Mouse (Mus musculus): ENCODE measurements around the gene Dcx. TPM values are rescaled to one million over a fixed set of nuclear protein-coding genes. Genes with fewer than 3 reads are reported as not detected.
A peak's percentile ranks its signal among the peaks of the same experiment; 100 is the strongest.

Dcx gene
- total RNA-seq, 2 experiments from 2014 or later: not detected

- no peak overlapping the region for H3K27ac ChIP-seq
- intact Hi-C loops (cut with DNase I): no loop called here
- no peak for TF ChIP-seq CTCF (IDR thresholded peaks at IDR 0.05)
- H3K4me3 ChIP-seq: no peak overlapping the region
- no peak for DNase-seq
Observed at GRCm38 (mm10) chrX:143885765-143886164, 47.3 kb downstream of the Dcx start.

GRCm38 (mm10) chrX:143884953-143885352 lies 48.2 kb downstream of the Dcx start:
- Histone ChIP-seq H3K4me3 (no peak overlapping the region), H3K27ac (no peak overlapping the region)
- DNase-seq: no peak
- intact Hi-C loops (cut with DNase I): no loop called here
- TF ChIP-seq CTCF (IDR thresholded peaks at IDR 0.05): no peak

GRCm38 (mm10) chrX:143884299-143884698 lies 48.8 kb downstream of the Dcx start:
- intact Hi-C loops (cut with DNase I): no loop called here
- Histone ChIP-seq H3K4me3 (no peak overlapping the region), H3K27ac (no peak overlapping the region)
- DNase-seq: peak; percentile 18
- TF ChIP-seq CTCF (IDR thresholded peaks at IDR 0.05): no peak

GRCm38 (mm10) chrX:143881806-143882468 lies 51.2 kb downstream of the Dcx start:
- no peak overlapping the region for H3K27ac ChIP-seq

GRCm38 (mm10) chrX:143879631-143880030 lies 53.5 kb downstream of the Dcx start:
- no peak overlapping the region for H3K27ac ChIP-seq
- intact Hi-C loops (cut with DNase I): no loop called here
- H3K4me3 ChIP-seq: no peak overlapping the region
- no peak for TF ChIP-seq CTCF (IDR thresholded peaks at IDR 0.05)
- DNase-seq: peak; percentile 21

More at GRCm38 (mm10) chrX:143881806-143882468, 51.2 kb downstream of the Dcx start:
- no peak for DNase-seq
- no peak for TF ChIP-seq CTCF (IDR thresholded peaks at IDR 0.05)
- no peak overlapping the region for H3K4me3 ChIP-seq
- intact Hi-C loops (cut with DNase I): no loop called here

GRCm38 (mm10) chrX:143867129-143867664 lies 65.9 kb downstream of the Dcx start:
- H3K4me3 ChIP-seq: no peak overlapping the region
- no peak for DNase-seq
- no peak for TF ChIP-seq CTCF (IDR thresholded peaks at IDR 0.05)
- intact Hi-C loops (cut with DNase I): no loop called here
- no peak overlapping the region for H3K27ac ChIP-seq

GRCm38 (mm10) chrX:143851351-143851750 lies 81.8 kb downstream of the Dcx start:
- intact Hi-C loops (cut with DNase I): no loop called here
- H3K27ac ChIP-seq: no peak overlapping the region
- no peak for DNase-seq
- no peak overlapping the region for H3K4me3 ChIP-seq
- TF ChIP-seq CTCF (IDR thresholded peaks at IDR 0.05): no peak

GRCm38 (mm10) chrX:143849969-143850368 lies 83.1 kb downstream of the Dcx start:
- TF ChIP-seq CTCF (IDR thresholded peaks at IDR 0.05): no peak
- intact Hi-C loops (cut with DNase I): no loop called here
- H3K27ac ChIP-seq: no peak overlapping the region
- H3K4me3 ChIP-seq: no peak overlapping the region
- no peak for DNase-seq

- intact Hi-C loops (cut with DNase I): no loop called here
- H3K27ac ChIP-seq: no peak overlapping the region
- no peak overlapping the region for H3K4me3 ChIP-seq
- DNase-seq: no peak
- no peak for TF ChIP-seq CTCF (IDR thresholded peaks at IDR 0.05)
Observed at GRCm38 (mm10) chrX:143846637-143847036, 86.5 kb downstream of the Dcx start.

- Histone ChIP-seq H3K27ac (peak within 1 kb of the TSS; percentile 32), H3K4me3 (peak within 1 kb of the TSS; percentile 66)
- TF ChIP-seq CTCF (IDR thresholded peaks at IDR 0.05): no peak
- intact Hi-C loops (cut with DNase I): no loop called here
- DNase-seq: peak; percentile 56
Observed at GRCm38 (mm10) chrX:143827212-143827611, 105.9 kb downstream of the Dcx start, which contains the start of gene Capn6. TSS of gene Capn6 (minus strand) at chrX:143827414.

- peak overlapping the region; percentile 66 for H3K4me3 ChIP-seq
- intact Hi-C loops (cut with DNase I): no loop called here
- no peak for TF ChIP-seq CTCF (IDR thresholded peaks at IDR 0.05)
- no peak for DNase-seq
- H3K27ac ChIP-seq: peak overlapping the region; percentile 32
Observed at GRCm38 (mm10) chrX:143826521-143826920, 106.6 kb downstream of the Dcx start.

GRCm38 (mm10) chrX:143818961-143819360 lies 114.2 kb downstream of the Dcx start:
- no peak for TF ChIP-seq CTCF (IDR thresholded peaks at IDR 0.05)
- intact Hi-C loops (cut with DNase I): no loop called here
- no peak for DNase-seq
- no peak overlapping the region for H3K27ac ChIP-seq
- H3K4me3 ChIP-seq: no peak overlapping the region

- H3K4me3 ChIP-seq: no peak overlapping the region
- intact Hi-C loops (cut with DNase I): no loop called here
- no peak overlapping the region for H3K27ac ChIP-seq
- TF ChIP-seq CTCF (IDR thresholded peaks at IDR 0.05): no peak
- no peak for DNase-seq
Observed at GRCm38 (mm10) chrX:143815948-143816347, 117.2 kb downstream of the Dcx start.

Small RNAs within 50 kb of the gene (microRNA-seq; reads per million reads assigned to microRNA genes)
- not detected for gene Gm47298

Other genes starting within 250 kb of the Dcx start
- 1 to 10 TPM; 2.3 to 3.0 TPM for gene Capn6, start 105.9 kb downstream of the Dcx start, total RNA-seq (2021)
- not detected for gene A730046J19Rik, start 220.4 kb upstream of the Dcx start, total RNA-seq (2021)